ENCODE assay signal across 20 mouse cellular contexts in genomic region chr14:91326683-91327098, GRCm38 (mm10).
A peak's percentile ranks its signal among the peaks of the same experiment; 100 is the strongest.
DNase-seq lines count a peak whose midpoint lies in the region; ATAC-seq lines count a peak whose summit lies in the region.
"Had no signal": no experiment of that assay in that cellular context is flagged by ENCODE, and none has a peak within 500 bp of the region (broad histone marks: within the 10 kb centered on the region; RNA-seq: fewer than 3 reads in every experiment).

No protein-coding gene starts in this region.

- no peak overlapping the region for H3K4me2 ChIP-seq in neural tube, embryonic 11.5 days (ENCODE audit: low read depth)
- H3K4me2 ChIP-seq in midbrain, embryonic 14.5 days (ENCODE audit: low read length) = no peak overlapping the region
- H3K4me2 ChIP-seq: heart, embryonic 15.5 days; liver, embryonic 13.5 days; lung, embryonic 15.5 days; stomach, embryonic 15.5 days had no signal

- H3K27ac ChIP-seq in neural tube, embryonic 11.5 days (ENCODE audit: low read depth, low read length) = no peak overlapping the region
- H3K27ac ChIP-seq in midbrain, embryonic 14.5 days (replicated peaks; ENCODE audit: low read depth, low read length) = peak overlapping the region; percentile 71
- H3K27ac ChIP-seq: heart, adult 2 months; heart, embryonic 15.5 days; liver, embryonic 13.5 days; lung, embryonic 15.5 days; macrophage; stomach, embryonic 15.5 days had no signal

- 84% methylated on average over 3 of the region's 3 CpGs for WGBS in neural tube, embryonic 11.5 days
- 48% methylated on average over 3 of the region's 3 CpGs for WGBS in midbrain, embryonic 14.5 days

- H3K9ac ChIP-seq in neural tube, embryonic 11.5 days (ENCODE audit: low read length) = no peak overlapping the region
- H3K9ac ChIP-seq in midbrain, embryonic 14.5 days (replicated peaks; ENCODE audit: low read length) = no peak overlapping the region
- H3K9ac ChIP-seq: heart, embryonic 15.5 days; liver, embryonic 13.5 days; lung, embryonic 15.5 days; stomach, embryonic 15.5 days had no signal

- DNase-seq in adrenal gland, adult 2 months = peak; percentile 1
- DNase-seq in adrenal gland, adult 18-20 months (ENCODE audit: low spot score in 2 of 2) = no peak
- no peak for DNase-seq in neural tube, embryonic 11.5 days (ENCODE audit: low spot score)
- DNase-seq in neural tube, embryonic 10.5 days (ENCODE audit: extremely low spot score, low spot score) = no peak
- DNase-seq in midbrain, embryonic 14.5 days = peak; percentile 57
- peak; percentile 57 for DNase-seq in retina, postnatal 1 day
- DNase-seq in layer of hippocampus, adult 8-10 months (ENCODE audit: low spot score in 2 of 2) = no peak
- no peak for DNase-seq in gastrocnemius, adult 8-10 months (ENCODE audit: low spot score in 2 of 2)
- DNase-seq: adrenal gland, postnatal 25 days; cerebellum, adult 9-10 months; gastrocnemius, postnatal 10 days; heart, adult 2 months; kidney, postnatal 4 days; liver, embryonic 13.5 days; spleen, adult 18-20 months; thymus, adult 2 months had no signal

- H3K36me3 ChIP-seq in neural tube, embryonic 11.5 days (ENCODE audit: control insufficient read depth, insufficient read depth, low read length) = no peaks in the 10 kb centered on the region
- H3K36me3 ChIP-seq in midbrain, embryonic 14.5 days (ENCODE audit: control insufficient read depth, insufficient read depth, low read length) = no peaks in the 10 kb centered on the region
- H3K36me3 ChIP-seq: heart, embryonic 15.5 days; liver, embryonic 13.5 days; lung, embryonic 15.5 days; stomach, embryonic 15.5 days had no signal

- no peaks in the 10 kb centered on the region for H3K4me1 ChIP-seq in neural tube, embryonic 11.5 days (ENCODE audit: control insufficient read depth, insufficient read depth, low read length)
- 0 out of 2 replicates have a peak, but pooled peaks cover 5% of the 10 kb centered on the region for H3K4me1 ChIP-seq in midbrain, embryonic 14.5 days (ENCODE audit: control insufficient read depth, insufficient read depth, low read length)
- H3K4me1 ChIP-seq: liver, embryonic 13.5 days; lung, embryonic 15.5 days; stomach, embryonic 15.5 days had no signal

- no peaks in the 10 kb centered on the region for H3K9me3 ChIP-seq in neural tube, embryonic 11.5 days (ENCODE audit: control insufficient read depth, low read length)
- H3K9me3 ChIP-seq in midbrain, embryonic 14.5 days (ENCODE audit: control insufficient read depth, low read length) = no peaks in the 10 kb centered on the region
- H3K9me3 ChIP-seq: heart, embryonic 15.5 days; liver, embryonic 13.5 days; lung, embryonic 15.5 days; stomach, embryonic 15.5 days had no signal

- 0 out of 2 replicates have a peak, but pooled peaks have one; percentile 25 for ATAC-seq in neural tube, embryonic 11.5 days (ENCODE audit: insufficient read depth, low FRiP score, low TSS enrichment)
- ATAC-seq in midbrain, embryonic 14.5 days (ENCODE audit: low FRiP score, low TSS enrichment) = peak; percentile 60; the same call in 1 of the 2 replicates

- H3K27me3 ChIP-seq in neural tube, embryonic 11.5 days (ENCODE audit: control insufficient read depth, insufficient read depth, low read length) = no peaks in the 10 kb centered on the region
- no peaks in the 10 kb centered on the region for H3K27me3 ChIP-seq in midbrain, embryonic 14.5 days (ENCODE audit: control insufficient read depth, insufficient read depth, low read length)
- H3K27me3 ChIP-seq: heart, embryonic 15.5 days; liver, embryonic 13.5 days; lung, embryonic 15.5 days; stomach, embryonic 15.5 days had no signal

- no peak overlapping the region for H3K4me3 ChIP-seq in neural tube, embryonic 11.5 days (ENCODE audit: low read depth, low read length)
- H3K4me3 ChIP-seq in midbrain, embryonic 14.5 days (replicated peaks; ENCODE audit: low read depth, low read length) = no peak overlapping the region
- H3K4me3 ChIP-seq: heart, adult 2 months; heart, embryonic 15.5 days; liver, embryonic 13.5 days; lung, embryonic 15.5 days; stomach, embryonic 15.5 days had no signal

Comparison
In these comparisons a context has a peak if more than half of its experiments do, and no peak if none do; other contexts are left out.
1. DNase-seq: peak in adrenal gland, adult 2 months (single experiment), midbrain, embryonic 14.5 days (single experiment) and retina, postnatal 1 day (single experiment); none in adrenal gland, adult 18-20 months (0 of 2), neural tube, embryonic 11.5 days (single experiment), neural tube, embryonic 10.5 days (single experiment), layer of hippocampus, adult 8-10 months (0 of 2) and gastrocnemius, adult 8-10 months (0 of 2).